Mouse (Mus musculus) midbrain, embryonic 14.5 days (tissue): ENCODE measurements around the gene Otp. TPM values are rescaled to one million over a fixed set of nuclear protein-coding genes. Genes with fewer than 3 reads are reported as not detected.
A peak's percentile ranks its signal among the peaks of the same experiment; 100 is the strongest.

ENCODE experiments used
- ATAC-seq: fragments of 200-750 bp; cut with Nextera tagmentation; 2 replicates; pipeline ENCODE4 v1.8.0; 2017; ENCODE audit warnings: moderate number of reproducible peaks, moderate library complexity; ENCODE audit not compliant: low FRiP score, low TSS enrichment
- DNase-seq: peaks from one replicate; pipeline ENCODE4 v3.0.0-alpha.2; 2015
- H3K27ac ChIP-seq: fragments of 300-500 bp; sonication (generic); replicated peaks from 2 replicates; pipeline ENCODE4 v1.5.1; 2014; ENCODE audit warnings: mild to moderate bottlenecking, low read depth, low read length, moderate library complexity
- H3K27me3 ChIP-seq: fragments of 300-500 bp; sonication (generic); 2 replicates; pipeline ENCODE4 v1.6.1; 2014; ENCODE audit warnings: low read length, control low read depth, mixed read lengths; ENCODE audit not compliant: control insufficient read depth, insufficient read depth
- H3K36me3 ChIP-seq: fragments of 300-500 bp; sonication (generic); 2 replicates; pipeline ENCODE4 v1.6.1; 2014; ENCODE audit warnings: low read length, control low read depth; ENCODE audit not compliant: control insufficient read depth, insufficient read depth
- H3K4me1 ChIP-seq: fragments of 300-500 bp; sonication (generic); 2 replicates; pipeline ENCODE4 v1.6.1; 2014; ENCODE audit warnings: mild to moderate bottlenecking, antibody characterized with exemption, low read length, control low read depth; ENCODE audit not compliant: control insufficient read depth, insufficient read depth
- H3K4me2 ChIP-seq: fragments of 300-500 bp; sonication (generic); 2 replicates; pipeline ENCODE4 v1.6.1; 2014; ENCODE audit warnings: mild to moderate bottlenecking, low read length, moderate library complexity
- H3K4me3 ChIP-seq: fragments of 300-500 bp; sonication (generic); replicated peaks from 2 replicates; pipeline ENCODE4 v1.5.1; 2014; ENCODE audit warnings: low read depth, low read length
- H3K9ac ChIP-seq: fragments of 300-500 bp; sonication (generic); replicated peaks from 2 replicates; pipeline ENCODE4 v1.6.1; 2014; ENCODE audit warnings: mild to moderate bottlenecking, low read length, moderate library complexity
- H3K9me3 ChIP-seq: fragments of 300-500 bp; sonication (generic); 2 replicates; pipeline ENCODE4 v1.6.1; 2016; ENCODE audit warnings: low read length, control low read depth, mixed read lengths; ENCODE audit not compliant: control insufficient read depth
- WGBS: fragments of 180-500 bp; shearing (Covaris S2); extraction: QIAGEN DNeasy Blood & Tissue Kit; methylation state at CpG from one replicate; pipeline ENCODE4 v1.1.7; 2014; 5-methylcytosine and 5-hydroxymethylcytosine counted together
- polyA plus RNA-seq: library from polyadenylated mRNA; unstranded; fragments of >200 nt; fragmentation: Nextera tagmentation; extraction: Ambion mirVana; gene quantifications from 2 replicates; pipeline ENCODE4 v1.2.1, GENCODE M21; 2014

The Otp gene
- polyA plus RNA-seq, 1 experiment from 2014 or later: 5.3 TPM

DNA sequence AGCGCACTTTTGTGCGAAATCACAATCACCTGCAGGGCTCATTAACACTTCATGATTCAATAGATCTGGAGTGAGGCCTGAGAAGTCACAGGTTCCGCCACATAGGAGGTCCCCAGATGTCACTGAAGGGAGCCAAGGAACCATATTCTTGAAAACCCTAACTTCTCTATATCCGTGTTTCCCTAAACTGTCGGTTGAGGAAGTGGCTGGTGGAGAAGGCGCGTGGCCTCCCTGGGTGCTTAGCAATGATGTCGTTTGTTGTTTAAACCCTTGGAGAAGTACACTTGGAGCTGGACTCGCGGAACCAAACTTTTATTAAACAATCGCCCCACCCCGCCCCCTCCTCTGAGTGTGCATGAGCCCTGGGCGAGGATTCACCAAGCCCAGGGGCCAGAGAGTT is 26.1 kb upstream of the Otp start:
- H3K27me3 ChIP-seq: peaks cover 3% of the 10 kb centered on the region; the same call in 1 of the 2 replicates
- H3K4me3 ChIP-seq: no peak overlapping the region
- H3K9me3 ChIP-seq: no peaks in the 10 kb centered on the region
- WGBS: 79% methylated on average over 13 of the region's 13 CpGs
- H3K4me1 ChIP-seq: no peaks in the 10 kb centered on the region
- H3K4me2 ChIP-seq: no peak overlapping the region
- H3K9ac ChIP-seq: no peak overlapping the region
- DNase-seq: no peak
- ATAC-seq: no peak
- no peak overlapping the region for H3K27ac ChIP-seq
- H3K36me3 ChIP-seq: no peaks in the 10 kb centered on the region

DNA sequence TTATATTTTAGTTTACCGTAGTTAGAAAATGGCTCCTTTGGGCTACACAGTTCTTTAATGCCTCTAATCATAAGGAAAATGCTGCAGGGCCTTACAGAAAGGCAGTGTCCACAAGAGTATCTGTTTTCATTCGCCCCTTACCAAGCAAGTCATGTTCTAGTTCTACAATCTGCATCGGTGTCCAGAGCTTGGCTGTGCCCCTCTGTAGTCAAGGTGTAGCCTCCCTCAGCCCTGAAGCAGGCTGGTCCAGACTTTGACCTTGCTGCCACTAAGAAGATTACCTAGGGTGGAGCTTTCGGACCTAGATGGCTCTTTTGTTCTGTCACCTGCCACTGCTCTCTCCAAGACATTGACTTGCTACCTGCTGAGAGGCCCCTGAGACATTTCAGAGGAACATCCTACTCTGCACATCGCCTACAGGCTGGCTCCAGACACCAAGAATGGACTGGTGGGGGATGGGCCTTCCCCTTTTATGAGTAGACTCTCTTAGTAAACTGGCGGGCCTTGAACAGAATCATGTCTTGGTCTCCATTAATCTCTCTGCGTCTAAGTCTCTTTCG is 17.3 kb upstream of the Otp start:
- H3K27ac ChIP-seq: no peak overlapping the region
- no peak for ATAC-seq
- H3K27me3 ChIP-seq: peaks cover 63% of the 10 kb centered on the region
- no peak overlapping the region for H3K4me2 ChIP-seq
- no peak overlapping the region for H3K4me3 ChIP-seq
- H3K4me1 ChIP-seq: no peaks in the 10 kb centered on the region
- H3K9me3 ChIP-seq: no peaks in the 10 kb centered on the region
- H3K9ac ChIP-seq: no peak overlapping the region
- WGBS: 60% methylated on average over 8 of the region's 8 CpGs
- DNase-seq: no peak
- no peaks in the 10 kb centered on the region for H3K36me3 ChIP-seq

DNA sequence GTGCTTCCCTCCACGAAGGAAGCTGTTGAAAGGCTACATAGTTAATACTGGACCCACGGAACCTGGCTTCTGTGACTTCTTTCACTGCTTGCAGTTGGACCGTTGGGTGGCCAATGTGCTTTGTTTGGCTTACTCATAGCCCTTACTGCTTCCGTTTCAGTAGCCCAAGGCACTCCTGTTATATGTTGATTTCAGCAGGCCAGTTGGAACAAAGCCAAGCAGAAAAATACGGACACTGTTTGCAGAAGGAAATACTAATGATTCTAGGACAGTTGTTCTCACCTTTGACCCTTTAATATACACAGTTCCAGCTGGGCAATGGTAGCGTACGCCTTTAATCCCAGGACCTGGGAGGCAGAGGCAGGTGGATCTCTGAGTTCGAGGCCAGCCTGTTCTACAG is 16.1 kb upstream of the Otp start:
- peaks cover 72% of the 10 kb centered on the region for H3K27me3 ChIP-seq
- H3K9ac ChIP-seq: no peak overlapping the region
- 87% methylated on average over 8 of the region's 8 CpGs for WGBS
- no peak overlapping the region for H3K4me2 ChIP-seq
- H3K9me3 ChIP-seq: no peaks in the 10 kb centered on the region
- no peak overlapping the region for H3K27ac ChIP-seq
- ATAC-seq: no peak
- no peak overlapping the region for H3K4me3 ChIP-seq
- no peaks in the 10 kb centered on the region for H3K36me3 ChIP-seq
- H3K4me1 ChIP-seq: no peaks in the 10 kb centered on the region
- DNase-seq: no peak

DNA sequence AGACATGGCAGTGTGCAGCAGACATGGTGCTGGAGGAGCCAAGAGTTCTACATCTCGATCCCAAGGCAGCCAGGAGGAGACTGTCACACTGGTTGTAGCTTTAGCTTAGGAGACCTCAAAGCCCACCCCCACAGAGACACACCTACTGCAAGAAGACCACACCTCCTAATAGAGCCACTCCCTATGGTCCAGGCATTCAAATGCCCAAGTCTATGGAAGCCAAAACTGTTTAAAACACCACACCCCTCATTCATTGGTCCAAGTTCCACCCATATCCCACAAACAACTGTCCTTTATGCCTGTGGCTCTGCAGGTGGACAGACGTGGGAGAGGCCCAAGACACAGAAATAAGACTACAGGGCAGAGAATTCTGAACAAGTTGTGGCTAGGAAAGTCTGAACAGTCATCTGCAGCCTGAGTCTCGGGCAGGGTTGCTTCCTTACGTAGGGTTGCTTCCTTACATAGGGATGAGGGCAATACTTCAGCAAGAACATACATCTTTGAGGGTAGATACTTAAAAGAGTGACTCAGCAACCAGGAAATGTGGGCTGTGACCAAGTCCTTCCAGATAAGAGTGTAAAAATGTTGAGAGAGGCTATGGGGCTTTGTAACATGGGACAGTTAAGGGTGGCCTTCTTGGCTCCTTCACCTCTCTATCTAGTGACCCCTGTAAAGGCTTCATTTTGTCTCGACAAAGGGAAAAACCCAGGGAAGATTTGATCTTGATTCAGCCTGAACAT is 12.7 kb upstream of the Otp start:
- Histone ChIP-seq H3K27ac (no peak overlapping the region), H3K4me3 (no peak overlapping the region), H3K36me3 (no peaks in the 10 kb centered on the region), H3K9me3 (no peaks in the 10 kb centered on the region), H3K4me2 (no peak overlapping the region), H3K9ac (no peak overlapping the region), H3K4me1 (no peaks in the 10 kb centered on the region), H3K27me3 (peaks cover 92% of the 10 kb centered on the region)
- 77% methylated on average over 5 of the region's 5 CpGs for WGBS
- DNase-seq (no peak), ATAC-seq (no peak)

DNA sequence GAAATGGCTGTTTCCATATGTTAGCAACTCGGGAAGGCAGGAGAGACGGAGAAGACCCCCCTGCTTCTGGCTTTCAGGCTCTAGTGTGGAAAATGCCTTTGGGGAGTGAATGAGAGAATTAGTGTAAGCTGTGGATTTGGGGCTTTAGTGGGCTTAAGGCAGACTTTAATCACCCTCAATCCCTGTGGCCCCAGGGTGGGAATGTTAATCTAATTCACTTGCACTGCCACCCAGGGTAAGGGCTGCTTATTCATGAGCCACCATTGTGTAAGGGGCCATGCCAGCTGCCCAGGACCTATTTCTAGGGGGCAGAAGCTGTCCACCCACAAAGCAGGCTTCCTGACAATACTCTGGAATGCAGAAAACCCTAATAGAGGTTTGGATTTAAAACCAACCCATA is 8.5 kb upstream of the Otp start:
- H3K9me3 ChIP-seq: no peaks in the 10 kb centered on the region
- no peak overlapping the region for H3K9ac ChIP-seq
- DNase-seq: peak; percentile 63
- peaks cover 97% of the 10 kb centered on the region for H3K27me3 ChIP-seq
- H3K4me2 ChIP-seq: no peak overlapping the region
- 0% methylated on average over 2 of the region's 2 CpGs for WGBS
- no peaks in the 10 kb centered on the region for H3K36me3 ChIP-seq
- 0 out of 2 replicates have a peak, but pooled peaks cover 4% of the 10 kb centered on the region for H3K4me1 ChIP-seq
- H3K4me3 ChIP-seq: no peak overlapping the region
- H3K27ac ChIP-seq: no peak overlapping the region
- no peak for ATAC-seq

DNA sequence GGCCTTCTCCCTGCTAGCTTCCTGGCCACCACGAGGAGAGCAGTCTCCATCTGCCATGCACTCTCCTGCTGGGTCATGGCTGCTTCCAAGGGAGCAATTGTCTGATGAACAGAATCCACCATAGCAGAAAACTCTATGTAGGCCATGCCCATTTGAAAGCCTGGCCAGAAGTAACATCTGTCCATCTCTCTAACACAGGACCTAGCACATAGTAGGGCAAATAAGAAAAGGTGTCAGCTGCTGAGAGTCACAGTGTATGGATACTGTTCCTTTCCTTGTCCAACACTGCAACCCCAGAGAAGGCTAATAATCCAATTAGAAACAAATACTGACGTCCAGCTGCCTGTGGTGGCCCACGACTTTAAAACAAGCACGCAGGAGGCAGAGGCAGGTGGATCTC is 7.6 kb upstream of the Otp start:
- H3K36me3 ChIP-seq: no peaks in the 10 kb centered on the region
- no peak overlapping the region for H3K4me2 ChIP-seq
- no peak overlapping the region for H3K4me3 ChIP-seq
- H3K9ac ChIP-seq: no peak overlapping the region
- 36% methylated on average over 4 of the region's 4 CpGs for WGBS
- no peak for DNase-seq
- H3K27me3 ChIP-seq: peaks cover 97% of the 10 kb centered on the region
- 0 out of 2 replicates have a peak, but pooled peaks cover 4% of the 10 kb centered on the region for H3K4me1 ChIP-seq
- no peak for ATAC-seq
- no peak overlapping the region for H3K27ac ChIP-seq
- H3K9me3 ChIP-seq: no peaks in the 10 kb centered on the region

DNA sequence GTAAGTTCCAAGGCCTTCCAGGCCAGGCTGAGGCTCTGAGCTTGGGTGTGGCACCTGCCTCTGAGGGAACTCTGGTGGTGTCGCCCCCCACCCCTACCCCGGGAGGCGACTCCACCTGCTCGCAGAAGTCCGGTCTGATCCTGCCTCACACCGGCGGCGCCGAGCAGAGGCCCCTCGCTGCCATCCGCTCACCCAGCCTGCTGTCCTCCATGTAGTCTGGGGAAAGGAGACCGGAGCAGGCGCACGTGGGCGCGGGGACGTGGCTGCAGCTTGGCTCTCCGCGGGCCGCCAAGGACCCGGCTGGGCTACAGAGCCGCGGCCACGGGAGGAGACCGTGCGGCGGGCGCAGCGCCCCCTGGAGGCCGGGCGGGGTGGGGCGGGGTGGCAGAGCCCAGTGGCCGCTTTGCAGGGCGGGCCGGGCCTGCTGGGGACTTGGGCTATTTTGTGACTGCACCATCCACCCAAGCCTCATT is 6.9 kb upstream of the Otp start:
- peak; percentile 72 for ATAC-seq
- Histone ChIP-seq H3K9ac (no peak overlapping the region), H3K4me1 (0 out of 2 replicates have a peak, but pooled peaks cover 4% of the 10 kb centered on the region), H3K27ac (no peak overlapping the region), H3K27me3 (peaks cover 94% of the 10 kb centered on the region), H3K9me3 (no peaks in the 10 kb centered on the region), H3K36me3 (no peaks in the 10 kb centered on the region), H3K4me3 (0 out of 2 replicates have a peak overlapping the region, but pooled peaks have one; percentile 10), H3K4me2 (peak overlapping the region; percentile 34)
- DNase-seq: peak; percentile 75
- WGBS: under 1% methylated on average over 35 of the region's 35 CpGs

DNA sequence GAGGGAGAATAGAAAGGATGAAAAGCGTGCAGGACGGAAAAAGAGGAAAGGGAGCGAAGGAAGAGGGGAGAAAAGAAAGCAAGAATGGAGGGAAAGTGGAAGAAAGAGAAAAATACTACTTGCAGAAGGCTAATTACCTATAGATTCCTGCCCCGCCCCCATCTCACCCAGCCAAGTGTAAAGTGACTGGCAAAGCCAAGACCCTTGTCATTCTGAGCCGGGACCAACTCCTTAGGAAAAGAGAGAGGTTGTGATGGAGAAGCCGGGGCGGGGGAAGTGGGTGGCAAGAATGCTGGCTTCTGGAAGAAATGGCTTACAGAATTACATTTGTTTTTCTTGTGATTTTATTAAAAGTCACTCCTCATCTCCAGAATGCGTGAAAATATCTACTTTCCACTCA is 5.9 kb upstream of the Otp start:
- peak; percentile 26 for DNase-seq

DNA sequence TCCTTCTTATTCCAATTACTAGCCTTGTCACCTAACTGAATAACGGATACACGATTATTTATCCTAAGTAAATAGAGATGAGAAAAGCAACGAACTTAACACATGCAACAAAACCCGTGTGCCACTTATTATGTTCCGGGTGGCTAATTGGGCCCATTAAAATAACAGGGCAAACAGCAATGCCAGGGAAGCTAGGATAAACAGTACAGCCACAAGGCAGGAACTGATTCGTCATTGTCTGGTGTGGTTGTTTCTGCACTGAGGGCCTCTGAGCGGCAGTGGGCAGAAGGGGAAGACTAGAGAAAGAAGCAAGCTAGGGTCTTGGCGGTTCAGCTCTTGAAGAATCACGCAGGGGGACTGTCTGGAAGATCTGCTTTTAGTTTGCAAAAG is 5.3 kb upstream of the Otp start:
- 3% methylated on average over 9 of the region's 9 CpGs for WGBS
- H3K27ac ChIP-seq: no peak overlapping the region
- DNase-seq: peak; percentile 49
- no peaks in the 10 kb centered on the region for H3K36me3 ChIP-seq
- H3K4me3 ChIP-seq: no peak overlapping the region
- no peak overlapping the region for H3K9ac ChIP-seq
- no peak for ATAC-seq
- H3K27me3 ChIP-seq: peaks cover 86% of the 10 kb centered on the region
- H3K4me2 ChIP-seq: no peak overlapping the region
- H3K9me3 ChIP-seq: no peaks in the 10 kb centered on the region
- 0 out of 2 replicates have a peak, but pooled peaks cover 4% of the 10 kb centered on the region for H3K4me1 ChIP-seq

More for the DNA sequence above, 5.9 kb upstream of the Otp start:
- Histone ChIP-seq H3K4me2 (no peak overlapping the region; the same call in 1 of the 2 replicates), H3K9me3 (no peaks in the 10 kb centered on the region), H3K4me1 (0 out of 2 replicates have a peak, but pooled peaks cover 4% of the 10 kb centered on the region), H3K9ac (no peak overlapping the region), H3K4me3 (no peak overlapping the region), H3K36me3 (no peaks in the 10 kb centered on the region), H3K27me3 (peaks cover 86% of the 10 kb centered on the region), H3K27ac (no peak overlapping the region)
- whole genome bisulfite sequencing: 1% methylated on average over 8 of the region's 8 CpGs
- ATAC-seq: no peak
